Comparison of ENCODE assay signal across 24 mouse cellular contexts in genomic region chr5:96972474-96973130, GRCm38 (mm10).
"Had no signal": no experiment of that assay in that cellular context is flagged by ENCODE, and none has a peak within 500 bp of the region (broad histone marks: within the 10 kb centered on the region; RNA-seq: fewer than 3 reads in every experiment).

No protein-coding gene starts in this region.

- H3K4me3 ChIP-seq: kidney, embryonic 15.5 days; left cerebral cortex, adult 2 months; limb, embryonic 12.5 days; limb, embryonic 15.5 days; liver, embryonic 15.5 days; midbrain, embryonic 12.5 days; midbrain, embryonic 15.5 days; neural tube, embryonic 12.5 days; neural tube, embryonic 15.5 days; stomach, embryonic 15.5 days had no signal

- H3K4me1 ChIP-seq: limb, embryonic 15.5 days; midbrain, embryonic 15.5 days; neural tube, embryonic 12.5 days; neural tube, embryonic 15.5 days; stomach, embryonic 15.5 days had no signal

- H3K9me3 ChIP-seq: kidney, embryonic 15.5 days; limb, embryonic 12.5 days; limb, embryonic 15.5 days; liver, embryonic 15.5 days; midbrain, embryonic 12.5 days; midbrain, embryonic 15.5 days; neural tube, embryonic 12.5 days; neural tube, embryonic 15.5 days; stomach, embryonic 15.5 days had no signal

- H3K27me3 ChIP-seq: kidney, embryonic 15.5 days; limb, embryonic 12.5 days; limb, embryonic 15.5 days; liver, embryonic 15.5 days; midbrain, embryonic 12.5 days; midbrain, embryonic 15.5 days; neural tube, embryonic 12.5 days; neural tube, embryonic 15.5 days; stomach, embryonic 15.5 days had no signal

- H3K9ac ChIP-seq: kidney, embryonic 15.5 days; limb, embryonic 12.5 days; limb, embryonic 15.5 days; liver, embryonic 15.5 days; lung, embryonic 14.5 days; midbrain, embryonic 12.5 days; midbrain, embryonic 15.5 days; neural tube, embryonic 12.5 days; neural tube, embryonic 15.5 days; stomach, embryonic 15.5 days had no signal

- DNase-seq: kidney, adult 8-10 months; kidney, postnatal 10 days; kidney, postnatal 36 days; layer of hippocampus, adult 9-11 months; layer of hippocampus, postnatal 36 days; left cerebral cortex, postnatal 4 days; lung, embryonic 14.5 days; right cerebral cortex, adult 18-20 months; right cerebral cortex, postnatal 14 days; spleen, adult 18-20 months; thymus, postnatal 25 days had no signal

- H3K27ac ChIP-seq: kidney, embryonic 15.5 days; left cerebral cortex, adult 2 months; limb, embryonic 12.5 days; limb, embryonic 15.5 days; macrophage; midbrain, embryonic 12.5 days; midbrain, embryonic 15.5 days; neural tube, embryonic 12.5 days; neural tube, embryonic 15.5 days; stomach, embryonic 15.5 days had no signal

- H3K36me3 ChIP-seq: kidney, embryonic 15.5 days; limb, embryonic 12.5 days; limb, embryonic 15.5 days; liver, embryonic 15.5 days; midbrain, embryonic 12.5 days; midbrain, embryonic 15.5 days; neural tube, embryonic 12.5 days; neural tube, embryonic 15.5 days; stomach, embryonic 15.5 days had no signal

- ATAC-seq: intestine, postnatal 0 days; lung, postnatal 0 days; midbrain, embryonic 15.5 days had no signal

- H3K4me2 ChIP-seq: kidney, embryonic 15.5 days; limb, embryonic 12.5 days; limb, embryonic 15.5 days; liver, embryonic 15.5 days; lung, embryonic 14.5 days; midbrain, embryonic 12.5 days; midbrain, embryonic 15.5 days; neural tube, embryonic 12.5 days; neural tube, embryonic 15.5 days; stomach, embryonic 15.5 days had no signal
